Mouse (Mus musculus): ENCODE results near the gene Bod1. TPM values are rescaled to one million over a fixed set of nuclear protein-coding genes. Genes with fewer than 3 reads are reported as not detected.

Gene Bod1
- total and polyA plus RNA-seq, 2 experiments = 27.8 to 33.4 TPM

DNA sequence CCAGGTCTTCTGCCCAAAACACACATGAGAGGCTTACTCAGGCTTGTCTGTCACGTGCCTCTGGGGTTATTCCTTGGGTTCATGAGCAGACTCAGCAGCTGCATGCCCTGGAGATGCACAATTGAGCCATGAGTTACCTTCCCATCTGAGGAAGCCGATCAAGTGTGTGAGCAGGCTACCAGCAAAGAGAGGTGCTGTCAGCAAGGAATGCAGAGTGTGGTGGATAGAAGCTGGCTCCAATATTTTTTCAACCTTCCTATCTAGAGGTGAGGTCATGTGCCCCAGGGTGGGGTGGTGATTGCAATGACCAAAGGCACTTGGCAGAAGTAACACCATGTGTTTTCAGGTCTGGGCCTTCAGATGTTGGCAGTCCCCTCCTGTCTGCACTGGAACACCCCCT, 22.2 kb downstream of the Bod1 start:
- H3K4me3 ChIP-seq (ENCODE audit: insufficient read depth, low read depth, low read length) = no peak overlapping the region
- 54% methylated on average over 2 of the region's 2 CpGs for WGBS
- TF ChIP-seq POLR2A (IDR thresholded peaks at IDR 0.05; ENCODE audit: extremely low read depth, insufficient read depth, low read length) = no peak
- no peak for TF ChIP-seq CTCF (IDR thresholded peaks at IDR 0.05; ENCODE audit: low read depth, low read length)

DNA sequence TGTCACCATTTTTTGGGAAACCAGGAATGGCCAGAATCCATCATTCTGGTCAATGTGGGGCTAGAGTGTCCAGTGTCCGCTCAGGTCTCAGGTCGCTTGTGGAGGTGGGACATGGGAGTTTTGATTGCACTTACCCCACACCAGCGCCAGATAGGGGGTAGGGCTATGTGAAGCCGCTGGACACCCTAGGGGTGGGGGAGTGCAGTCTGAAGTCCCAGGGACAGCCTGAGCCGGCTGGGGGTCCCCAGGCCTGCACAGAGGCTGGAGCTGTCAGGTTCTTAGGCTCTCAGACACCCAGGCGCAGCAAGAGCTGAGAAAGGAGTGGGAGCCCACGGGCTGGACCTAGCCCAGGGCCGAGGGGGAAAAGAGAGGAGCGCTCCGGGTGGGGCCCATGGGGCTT, 24.4 kb downstream of the Bod1 start:
- no peaks in the 10 kb centered on the region for H3K79me2 ChIP-seq (ENCODE audit: control insufficient read depth, insufficient read depth, low read length)
- H3K36me3 ChIP-seq (ENCODE audit: control insufficient read depth, insufficient read depth, low read length) = no peaks in the 10 kb centered on the region
- no peak for TF ChIP-seq POLR2A (IDR thresholded peaks at IDR 0.05; ENCODE audit: extremely low read depth, insufficient read depth, low read length)
- no peak for TF ChIP-seq CTCF (IDR thresholded peaks at IDR 0.05; ENCODE audit: low read depth, low read length)
- WGBS = 87% methylated on average over 10 of the region's 10 CpGs
- no peak overlapping the region for H3K9ac ChIP-seq (ENCODE audit: low read depth, low read length)
- H3K27me3 ChIP-seq (ENCODE audit: control insufficient read depth, insufficient read depth, low read length) = no peaks in the 10 kb centered on the region
- H3K4me3 ChIP-seq (ENCODE audit: insufficient read depth, low read depth, low read length) = no peak overlapping the region
- H3K4me1 ChIP-seq (ENCODE audit: control insufficient read depth, insufficient read depth, low read length) = no peaks in the 10 kb centered on the region
- DNase-seq (ENCODE audit: extremely low read depth, low read depth, low spot score) = no peak
- no peak overlapping the region for H3K27ac ChIP-seq (replicated peaks; ENCODE audit: insufficient read depth, low read depth, low read length)

More for the DNA sequence above, 22.2 kb downstream of the Bod1 start:
- H3K79me2 ChIP-seq (ENCODE audit: control insufficient read depth, insufficient read depth, low read length) = no peaks in the 10 kb centered on the region
- H3K36me3 ChIP-seq (ENCODE audit: control insufficient read depth, insufficient read depth, low read length) = no peaks in the 10 kb centered on the region
- H3K9ac ChIP-seq (ENCODE audit: low read depth, low read length) = no peak overlapping the region
- H3K27me3 ChIP-seq (ENCODE audit: control insufficient read depth, insufficient read depth, low read length) = no peaks in the 10 kb centered on the region
- DNase-seq (ENCODE audit: extremely low read depth, low read depth, low spot score) = no peak
- H3K4me1 ChIP-seq (ENCODE audit: control insufficient read depth, insufficient read depth, low read length) = no peaks in the 10 kb centered on the region
- H3K27ac ChIP-seq (replicated peaks; ENCODE audit: insufficient read depth, low read depth, low read length) = no peak overlapping the region

DNA sequence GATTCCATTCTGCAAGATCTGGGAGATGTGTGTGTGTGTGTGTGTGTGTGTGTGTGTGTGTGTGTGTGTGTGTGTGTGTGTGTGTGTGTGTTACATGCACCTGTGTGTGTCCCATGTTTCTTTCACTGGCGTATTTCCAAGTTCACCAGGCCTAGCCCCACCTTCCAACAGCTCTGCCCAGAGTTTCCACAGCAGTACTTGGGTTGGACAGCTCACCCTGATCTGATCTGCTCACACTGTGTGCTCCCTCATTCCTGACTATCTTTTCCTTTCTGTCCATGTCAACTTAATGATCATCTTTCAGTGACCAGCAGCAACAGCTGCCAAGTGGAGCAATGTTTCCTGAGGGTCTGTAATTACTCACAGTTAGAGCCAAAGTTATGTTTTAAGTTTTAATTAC, 25.1 kb downstream of the Bod1 start:
- H3K4me1 ChIP-seq (ENCODE audit: control insufficient read depth, insufficient read depth, low read length) = no peaks in the 10 kb centered on the region
- TF ChIP-seq CTCF (IDR thresholded peaks at IDR 0.05; ENCODE audit: low read depth, low read length) (no peak), POLR2A (IDR thresholded peaks at IDR 0.05; ENCODE audit: extremely low read depth, insufficient read depth, low read length) (no peak)
- no peaks in the 10 kb centered on the region for H3K27me3 ChIP-seq (ENCODE audit: control insufficient read depth, insufficient read depth, low read length)
- no peaks in the 10 kb centered on the region for H3K36me3 ChIP-seq (ENCODE audit: control insufficient read depth, insufficient read depth, low read length)
- no peaks in the 10 kb centered on the region for H3K79me2 ChIP-seq (ENCODE audit: control insufficient read depth, insufficient read depth, low read length)
- no peak overlapping the region for H3K9ac ChIP-seq (ENCODE audit: low read depth, low read length)
- no peak for DNase-seq (ENCODE audit: extremely low read depth, low read depth, low spot score)
- no peak overlapping the region for H3K4me3 ChIP-seq (ENCODE audit: insufficient read depth, low read depth, low read length)
- WGBS = 70% methylated on average over 1 of the region's 1 CpGs
- no peak overlapping the region for H3K27ac ChIP-seq (replicated peaks; ENCODE audit: insufficient read depth, low read depth, low read length)

- no peak overlapping the region for H3K4me3 ChIP-seq (ENCODE audit: insufficient read depth, low read depth, low read length)
- no peak overlapping the region for H3K9ac ChIP-seq (ENCODE audit: low read depth, low read length)
- DNase-seq (ENCODE audit: extremely low read depth, low read depth, low spot score) = no peak
- H3K79me2 ChIP-seq (ENCODE audit: control insufficient read depth, insufficient read depth, low read length) = no peaks in the 10 kb centered on the region
- no peaks in the 10 kb centered on the region for H3K36me3 ChIP-seq (ENCODE audit: control insufficient read depth, insufficient read depth, low read length)
- no peak for TF ChIP-seq CTCF (IDR thresholded peaks at IDR 0.05; ENCODE audit: low read depth, low read length)
- TF ChIP-seq POLR2A (IDR thresholded peaks at IDR 0.05; ENCODE audit: extremely low read depth, insufficient read depth, low read length) = no peak
- H3K4me1 ChIP-seq (ENCODE audit: control insufficient read depth, insufficient read depth, low read length) = no peaks in the 10 kb centered on the region
- H3K27ac ChIP-seq (replicated peaks; ENCODE audit: insufficient read depth, low read depth, low read length) = no peak overlapping the region
- WGBS = 65% methylated on average over 6 of the region's 6 CpGs
- H3K27me3 ChIP-seq (ENCODE audit: control insufficient read depth, insufficient read depth, low read length) = no peaks in the 10 kb centered on the region
Measured at GRCm38 (mm10) chr11:31643120-31643519, 28.6 kb downstream of the Bod1 start.

DNA sequence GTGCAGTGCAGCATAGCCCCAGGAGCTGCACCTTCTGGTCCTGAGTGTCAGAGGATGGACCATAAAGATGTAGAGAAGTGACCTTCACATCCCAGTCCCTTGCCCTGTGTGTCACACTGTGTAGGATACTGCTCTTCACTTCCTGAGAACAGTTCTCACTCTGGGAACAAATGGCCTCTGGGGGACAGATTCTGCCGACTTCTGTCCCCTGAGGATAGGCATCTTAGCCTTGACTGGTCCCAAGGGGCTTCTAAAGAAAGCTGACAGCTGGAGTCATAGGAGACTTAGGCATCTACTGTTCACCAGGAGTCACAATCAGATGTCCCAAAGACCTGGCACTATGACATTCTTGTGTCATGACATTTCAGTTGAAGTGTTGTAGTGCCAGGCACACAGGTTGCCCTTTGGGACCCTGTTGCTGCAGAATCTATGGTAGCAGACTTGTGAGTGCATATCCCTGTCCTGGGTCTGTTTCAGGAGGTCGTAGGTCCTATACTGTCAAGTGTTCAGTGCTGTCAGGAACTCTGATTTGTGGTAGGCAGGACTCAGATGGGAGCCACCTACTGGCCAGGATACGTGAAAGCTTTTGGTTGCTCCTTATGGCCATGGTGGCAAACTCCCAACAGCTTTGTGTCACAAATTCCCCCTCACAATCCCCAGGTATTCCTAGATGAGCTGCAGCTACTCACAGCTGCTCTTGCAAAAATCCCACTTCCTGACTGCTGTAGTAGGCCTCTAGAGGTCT, 30.4 kb downstream of the Bod1 start:
- 50% methylated on average over 3 of the region's 3 CpGs for WGBS
- no peaks in the 10 kb centered on the region for H3K27me3 ChIP-seq (ENCODE audit: control insufficient read depth, insufficient read depth, low read length)
- no peak overlapping the region for H3K4me3 ChIP-seq (ENCODE audit: insufficient read depth, low read depth, low read length)
- H3K4me1 ChIP-seq (ENCODE audit: control insufficient read depth, insufficient read depth, low read length) = no peaks in the 10 kb centered on the region
- TF ChIP-seq CTCF (IDR thresholded peaks at IDR 0.05; ENCODE audit: low read depth, low read length) = no peak
- no peak for TF ChIP-seq POLR2A (IDR thresholded peaks at IDR 0.05; ENCODE audit: extremely low read depth, insufficient read depth, low read length)
- no peak for DNase-seq (ENCODE audit: extremely low read depth, low read depth, low spot score)
- no peak overlapping the region for H3K27ac ChIP-seq (replicated peaks; ENCODE audit: insufficient read depth, low read depth, low read length)
- no peaks in the 10 kb centered on the region for H3K36me3 ChIP-seq (ENCODE audit: control insufficient read depth, insufficient read depth, low read length)
- no peaks in the 10 kb centered on the region for H3K79me2 ChIP-seq (ENCODE audit: control insufficient read depth, insufficient read depth, low read length)
- H3K9ac ChIP-seq (ENCODE audit: low read depth, low read length) = no peak overlapping the region

- Histone ChIP-seq H3K4me1 (ENCODE audit: control insufficient read depth, insufficient read depth, low read length) (no peaks in the 10 kb centered on the region), H3K79me2 (ENCODE audit: control insufficient read depth, insufficient read depth, low read length) (no peaks in the 10 kb centered on the region), H3K36me3 (ENCODE audit: control insufficient read depth, insufficient read depth, low read length) (no peaks in the 10 kb centered on the region), H3K9ac (ENCODE audit: low read depth, low read length) (no peak overlapping the region), H3K4me3 (ENCODE audit: insufficient read depth, low read depth, low read length) (no peak overlapping the region), H3K27ac (replicated peaks; ENCODE audit: insufficient read depth, low read depth, low read length) (no peak overlapping the region), H3K27me3 (ENCODE audit: control insufficient read depth, insufficient read depth, low read length) (no peaks in the 10 kb centered on the region)
- WGBS = 75% methylated on average over 5 of the region's 5 CpGs
- TF ChIP-seq CTCF (IDR thresholded peaks at IDR 0.05; ENCODE audit: low read depth, low read length) (no peak), POLR2A (IDR thresholded peaks at IDR 0.05; ENCODE audit: extremely low read depth, insufficient read depth, low read length) (no peak)
- no peak for DNase-seq (ENCODE audit: extremely low read depth, low read depth, low spot score)
Measured at GRCm38 (mm10) chr11:31640187-31640586, 31.5 kb downstream of the Bod1 start.
